Mouse (Mus musculus) small intestine, adult 2 months (tissue): ENCODE measurements at regions not wholly inside any gene's neighbourhood (a gene's known extent, or its start where the extent isn't known, plus 50 kb on each side); places are given as distances from the start of the nearest gene placed in this dataset.

Source experiments
- H3K27ac ChIP-seq: fragments of 200-500 bp; 2 replicates; pipeline ENCODE4 v1.5.1; 2012; ENCODE audit warnings: low read depth, low read length, control low read depth, inconsistent platforms; ENCODE audit not compliant: insufficient read depth
- H3K27me3 ChIP-seq: fragments of 200-500 bp; 2 replicates; pipeline ENCODE4 v1.6.1; 2012; ENCODE audit warnings: mild to moderate bottlenecking, moderate library complexity, low read length, inconsistent platforms; ENCODE audit not compliant: control insufficient read depth, insufficient read depth
- H3K36me3 ChIP-seq: fragments of 200-500 bp; 2 replicates; pipeline ENCODE4 v1.6.1; 2012; ENCODE audit warnings: mild to moderate bottlenecking, low read length, control low read depth, inconsistent platforms; ENCODE audit not compliant: control insufficient read depth, insufficient read depth
- H3K4me1 ChIP-seq: fragments of 200-500 bp; 2 replicates; pipeline ENCODE4 v1.6.1; 2012; ENCODE audit warnings: low read length, inconsistent platforms, mixed read lengths; ENCODE audit not compliant: control insufficient read depth, insufficient read depth, insufficient read length
- H3K4me3 ChIP-seq: fragments of 200-500 bp; 2 replicates; pipeline ENCODE4 v1.5.1; 2012; ENCODE audit warnings: low read depth, mild to moderate bottlenecking, control low read depth, inconsistent platforms, low read length, moderate library complexity
- CTCF ChIP-seq: fragments of 200-500 bp; IDR thresholded peaks from 2 replicates; pipeline ENCODE4 v1.5.1; 2012; ENCODE audit warnings: low read depth, mild to moderate bottlenecking, control low read depth, inconsistent platforms, low read length, moderate library complexity, mixed read lengths; ENCODE audit not compliant: insufficient replicate concordance, insufficient read length; ENCODE audit errors: extremely low read depth
- POLR2A ChIP-seq: fragments of 200-500 bp; IDR thresholded peaks from 2 replicates; pipeline ENCODE4 v1.6.1; 2012; ENCODE audit warnings: low read depth, mild to moderate bottlenecking, control low read depth, inconsistent platforms, low read length, moderate library complexity
- WGBS: fragments of 180-500 bp; shearing (Covaris S2); methylation state at CpG from one replicate; pipeline ENCODE4 v1.1.7; 2018; 5-methylcytosine and 5-hydroxymethylcytosine counted together

DNA sequence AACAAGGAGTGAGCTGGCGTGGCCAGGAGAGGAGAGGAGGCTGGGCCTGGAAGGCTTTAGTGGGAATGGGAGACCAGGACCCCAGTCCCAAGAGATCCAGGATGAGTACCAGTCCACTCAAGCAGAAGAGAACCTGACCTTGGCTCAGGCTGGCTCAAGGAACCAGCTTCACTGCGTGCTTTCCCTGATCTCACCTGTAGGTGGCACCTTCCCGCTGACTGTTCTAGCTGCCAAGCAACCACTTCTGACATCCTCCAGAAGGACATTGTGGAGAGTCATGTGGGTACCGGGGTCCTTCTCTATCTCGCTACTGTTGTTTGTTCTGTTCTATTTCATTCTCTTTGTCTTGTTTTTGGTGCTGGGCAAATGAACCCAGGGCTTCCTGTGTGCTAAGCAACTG, 222.0 kb downstream of the Ttc32 start:
- no peaks in the 10 kb centered on the region for H3K4me1 ChIP-seq
- no peak overlapping the region for H3K4me3 ChIP-seq
- no peaks in the 10 kb centered on the region for H3K27me3 ChIP-seq
- no peak overlapping the region for H3K27ac ChIP-seq
- no peaks in the 10 kb centered on the region for H3K36me3 ChIP-seq
- TF ChIP-seq CTCF: peak; percentile 39; the same call in 1 of the 2 replicates
- no peak for TF ChIP-seq POLR2A
- WGBS: 24% methylated on average over 5 of the region's 5 CpGs

DNA sequence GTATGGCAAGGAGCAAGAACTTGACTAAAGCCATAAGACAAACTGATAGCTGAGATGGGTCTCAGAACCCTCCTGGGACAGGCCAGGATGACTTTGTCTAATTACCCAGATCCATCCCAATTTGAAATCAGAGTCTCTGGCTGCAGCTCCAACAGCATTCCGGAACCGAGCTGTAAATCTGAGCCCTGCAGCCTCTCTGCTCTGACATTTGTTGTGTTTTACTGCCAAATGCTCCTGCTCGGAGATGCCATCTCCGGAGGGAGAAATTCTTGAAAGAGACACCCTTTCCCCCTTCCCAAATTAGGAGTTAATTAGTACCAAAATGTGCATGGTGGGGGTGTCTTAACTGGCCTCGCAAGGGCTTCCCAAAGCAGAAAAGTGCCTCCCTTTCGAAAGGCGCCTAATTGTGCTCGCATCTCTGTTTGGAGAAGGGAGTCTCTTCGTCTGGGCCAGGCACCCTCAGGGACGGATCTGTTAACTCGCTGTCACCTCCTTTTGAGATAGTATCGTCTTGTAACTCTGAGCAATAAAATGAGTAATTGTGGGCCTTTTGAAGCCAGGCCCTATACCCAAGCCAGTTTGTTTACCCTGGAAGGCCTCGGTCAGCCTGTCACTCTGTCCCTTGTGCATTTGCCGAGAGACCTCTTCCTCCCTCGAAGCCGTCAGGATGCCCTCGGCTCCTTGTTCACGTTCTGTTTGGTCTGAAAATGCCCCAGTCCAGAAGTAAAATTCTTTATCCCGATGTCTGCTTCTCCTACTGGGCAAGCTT, 223.7 kb downstream of the Ttc32 start:
- Histone ChIP-seq H3K27ac (no peak overlapping the region), H3K4me3 (no peak overlapping the region), H3K27me3 (no peaks in the 10 kb centered on the region), H3K36me3 (no peaks in the 10 kb centered on the region), H3K4me1 (no peaks in the 10 kb centered on the region)
- TF ChIP-seq POLR2A: no peak
- TF ChIP-seq CTCF: no peak
- 28% methylated on average over 19 of the region's 19 CpGs for WGBS

GRCm38 (mm10) chr12:9254301-9254860, 224.6 kb downstream of the Ttc32 start:
- H3K4me1 ChIP-seq: no peaks in the 10 kb centered on the region
- no peaks in the 10 kb centered on the region for H3K27me3 ChIP-seq
- H3K36me3 ChIP-seq: no peaks in the 10 kb centered on the region
- H3K27ac ChIP-seq: no peak overlapping the region
- TF ChIP-seq POLR2A: no peak
- no peak for TF ChIP-seq CTCF
- WGBS: 64% methylated on average over 6 of the region's 6 CpGs
- no peak overlapping the region for H3K4me3 ChIP-seq

- no peaks in the 10 kb centered on the region for H3K36me3 ChIP-seq
- no peaks in the 10 kb centered on the region for H3K4me1 ChIP-seq
- TF ChIP-seq CTCF (no peak), POLR2A (no peak)
- no peak overlapping the region for H3K4me3 ChIP-seq
- no peak overlapping the region for H3K27ac ChIP-seq
- 86% methylated on average over 10 of the region's 10 CpGs for WGBS
- H3K27me3 ChIP-seq: no peaks in the 10 kb centered on the region
These were observed 226.1 kb downstream of the Ttc32 start for GRCm38 (mm10) chr12:9255661-9256486.

DNA sequence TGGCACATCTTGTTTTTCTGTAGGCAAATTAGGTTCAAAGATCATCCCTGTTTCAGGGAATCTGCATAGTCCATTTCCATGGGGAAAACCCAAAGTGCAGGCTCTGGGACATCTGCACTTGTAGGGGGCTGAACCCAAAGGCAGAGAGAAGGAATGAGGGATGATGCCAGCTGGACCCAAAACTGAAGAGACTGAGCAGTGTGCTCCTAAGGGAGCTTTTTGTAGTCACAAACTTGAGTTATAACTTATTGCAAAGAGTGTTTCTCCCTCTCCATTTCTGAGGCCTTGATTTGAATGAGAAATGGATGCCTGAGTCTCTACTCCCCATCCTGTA, 226.7 kb downstream of the Ttc32 start:
- Histone ChIP-seq H3K4me3 (no peak overlapping the region), H3K27me3 (no peaks in the 10 kb centered on the region), H3K27ac (no peak overlapping the region), H3K4me1 (no peaks in the 10 kb centered on the region), H3K36me3 (no peaks in the 10 kb centered on the region)
- TF ChIP-seq CTCF: no peak
- no peak for TF ChIP-seq POLR2A

DNA sequence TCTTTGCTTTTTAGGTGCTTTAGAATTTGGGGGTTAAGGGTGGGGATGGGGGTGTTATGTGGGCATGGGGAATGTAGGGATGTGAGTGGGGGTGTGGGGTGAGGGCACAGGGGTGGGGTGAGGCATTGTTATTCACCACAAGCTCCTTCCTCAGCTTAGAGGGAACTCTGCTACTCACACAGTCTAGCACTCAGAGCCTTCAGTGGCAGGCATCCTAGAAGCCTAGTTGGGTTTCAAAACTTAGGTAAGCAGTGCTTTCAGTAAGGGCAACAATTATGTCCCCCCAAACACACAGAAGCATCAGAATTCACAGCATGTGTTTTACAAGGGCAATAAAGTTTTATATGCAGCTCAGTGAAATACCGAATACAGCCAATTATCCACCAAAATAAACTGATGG, 228.4 kb downstream of the Ttc32 start:
- no peaks in the 10 kb centered on the region for H3K36me3 ChIP-seq
- 40% methylated on average over 1 of the region's 1 CpGs for WGBS

GRCm38 (mm10) chr12:9261662-9262061, 231.9 kb downstream of the Ttc32 start:
- no peak overlapping the region for H3K27ac ChIP-seq
- WGBS: 46% methylated on average over 6 of the region's 6 CpGs
- TF ChIP-seq POLR2A (no peak), CTCF (no peak)
- H3K36me3 ChIP-seq: no peaks in the 10 kb centered on the region
- no peak overlapping the region for H3K4me3 ChIP-seq
- no peaks in the 10 kb centered on the region for H3K4me1 ChIP-seq
- H3K27me3 ChIP-seq: no peaks in the 10 kb centered on the region

More for the DNA sequence above, 228.4 kb downstream of the Ttc32 start:
- Histone ChIP-seq H3K4me1 (no peaks in the 10 kb centered on the region), H3K27me3 (no peaks in the 10 kb centered on the region), H3K27ac (no peak overlapping the region), H3K4me3 (no peak overlapping the region)
- no peak for TF ChIP-seq CTCF
- TF ChIP-seq POLR2A: no peak
